Mouse (Mus musculus): ENCODE results near the gene Gm10271. TPM values are rescaled to one million over a fixed set of nuclear protein-coding genes. Genes with fewer than 3 reads are reported as not detected.

Gm10271 gene
- total and polyA plus RNA-seq, 2 experiments from 2014 or later = not detected

DNA sequence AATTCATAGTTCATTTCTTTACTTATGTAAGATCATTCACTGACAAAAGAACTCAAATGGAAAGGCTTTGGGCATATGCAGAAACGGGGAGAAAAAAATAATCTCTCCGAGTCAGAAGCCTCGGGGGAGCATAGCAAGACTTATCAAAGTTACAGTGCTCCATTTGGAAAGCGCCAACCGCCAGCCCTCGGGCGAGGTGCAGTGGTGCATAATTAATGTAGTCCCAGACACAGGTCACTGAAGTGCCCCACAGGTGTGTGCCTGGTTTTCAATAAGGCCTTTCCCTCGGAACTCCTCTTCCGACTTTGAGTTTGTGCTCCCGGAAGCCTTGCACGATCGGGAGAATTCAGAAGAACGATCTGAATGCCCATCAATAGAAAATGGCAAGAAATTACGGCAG, 10.3 kb downstream of the Gm10271 start:
- H3K4me1 ChIP-seq (ENCODE audit: insufficient read depth, low read length) = no peaks in the 10 kb centered on the region
- no peak overlapping the region for H3K4me3 ChIP-seq (ENCODE audit: low read depth, low read length)
- no peak for DNase-seq (ENCODE audit: low spot score)
- H3K36me3 ChIP-seq (ENCODE audit: insufficient read depth, low read length) = no peaks in the 10 kb centered on the region
- H3K9me3 ChIP-seq (ENCODE audit: low read length) = no peaks in the 10 kb centered on the region
- no peaks in the 10 kb centered on the region for H3K27me3 ChIP-seq (ENCODE audit: insufficient read depth, low read length)
- no peak for ATAC-seq (ENCODE audit: low FRiP score)
- WGBS = 56% methylated on average over 14 of the region's 14 CpGs
- H3K27ac ChIP-seq (ENCODE audit: low read depth, low read length) = no peak overlapping the region
- TF ChIP-seq CTCF (IDR thresholded peaks at IDR 0.05) = no peak
- H3K4me2 ChIP-seq (ENCODE audit: low read depth, low read length, poor library complexity, severe bottlenecking) = no peak overlapping the region
- H3K9ac ChIP-seq (replicated peaks; ENCODE audit: low read length, poor library complexity, severe bottlenecking) = no peak overlapping the region

- no peaks in the 10 kb centered on the region for H3K36me3 ChIP-seq (ENCODE audit: insufficient read depth, low read length)
- DNase-seq (ENCODE audit: low spot score) (no peak), ATAC-seq (ENCODE audit: low FRiP score) (no peak)
- no peak overlapping the region for H3K4me2 ChIP-seq (ENCODE audit: low read depth, low read length, poor library complexity, severe bottlenecking)
- H3K27ac ChIP-seq (ENCODE audit: low read depth, low read length) = no peak overlapping the region
- H3K4me3 ChIP-seq (ENCODE audit: low read depth, low read length) = no peak overlapping the region
- TF ChIP-seq CTCF (IDR thresholded peaks at IDR 0.05) = no peak
- no peak overlapping the region for H3K9ac ChIP-seq (replicated peaks; ENCODE audit: low read length, poor library complexity, severe bottlenecking)
- H3K4me1 ChIP-seq (ENCODE audit: insufficient read depth, low read length) = no peaks in the 10 kb centered on the region
- H3K27me3 ChIP-seq (ENCODE audit: insufficient read depth, low read length) = no peaks in the 10 kb centered on the region
- no peaks in the 10 kb centered on the region for H3K9me3 ChIP-seq (ENCODE audit: low read length)
- 54% methylated on average over 5 of the region's 5 CpGs for WGBS
These were observed 14.4 kb downstream of the Gm10271 start for GRCm38 (mm10) chr10:116957867-116958551.

DNA sequence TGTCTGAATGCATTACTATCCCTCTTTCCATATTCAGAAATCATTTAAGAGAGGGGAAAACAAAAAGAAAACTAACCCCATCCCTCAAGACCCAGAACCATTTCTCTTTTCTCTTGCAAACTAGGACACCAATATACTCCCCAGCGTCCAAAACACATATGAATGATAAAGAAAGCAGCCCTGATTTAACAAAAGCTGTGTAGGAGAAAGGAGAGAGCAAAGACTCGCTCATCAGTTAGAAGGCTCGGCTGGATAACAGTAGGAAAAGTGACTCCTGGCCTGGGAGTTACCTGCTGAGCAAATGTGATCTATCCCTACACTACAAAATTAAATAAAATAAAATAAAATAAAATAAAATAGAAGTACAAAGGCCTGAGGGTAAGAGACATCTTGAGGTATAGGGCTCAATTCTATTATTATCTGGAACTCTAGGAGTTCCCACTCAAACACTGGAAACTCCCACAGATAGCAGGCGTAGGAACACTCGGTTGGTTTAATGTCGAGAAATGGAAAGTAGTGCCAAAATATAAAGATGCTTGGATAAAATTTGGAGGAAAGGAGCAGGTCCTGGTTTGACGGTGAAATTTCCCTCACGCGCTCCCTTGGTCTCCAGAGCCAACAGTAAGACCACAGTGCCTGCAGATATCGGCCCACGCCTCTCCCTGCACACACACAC, 15.8 kb downstream of the Gm10271 start:
- no peaks in the 10 kb centered on the region for H3K27me3 ChIP-seq (ENCODE audit: insufficient read depth, low read length)
- H3K27ac ChIP-seq (ENCODE audit: low read depth, low read length) = no peak overlapping the region
- 90% methylated on average over 11 of the region's 11 CpGs for WGBS
- no peak for TF ChIP-seq CTCF (IDR thresholded peaks at IDR 0.05)
- H3K9ac ChIP-seq (replicated peaks; ENCODE audit: low read length, poor library complexity, severe bottlenecking) = no peak overlapping the region
- H3K4me1 ChIP-seq (ENCODE audit: insufficient read depth, low read length) = no peaks in the 10 kb centered on the region
- no peak overlapping the region for H3K4me2 ChIP-seq (ENCODE audit: low read depth, low read length, poor library complexity, severe bottlenecking)
- no peak for ATAC-seq (ENCODE audit: low FRiP score)
- H3K9me3 ChIP-seq (ENCODE audit: low read length) = no peaks in the 10 kb centered on the region
- DNase-seq (ENCODE audit: low spot score) = no peak
- H3K36me3 ChIP-seq (ENCODE audit: insufficient read depth, low read length) = no peaks in the 10 kb centered on the region
- H3K4me3 ChIP-seq (ENCODE audit: low read depth, low read length) = no peak overlapping the region

DNA sequence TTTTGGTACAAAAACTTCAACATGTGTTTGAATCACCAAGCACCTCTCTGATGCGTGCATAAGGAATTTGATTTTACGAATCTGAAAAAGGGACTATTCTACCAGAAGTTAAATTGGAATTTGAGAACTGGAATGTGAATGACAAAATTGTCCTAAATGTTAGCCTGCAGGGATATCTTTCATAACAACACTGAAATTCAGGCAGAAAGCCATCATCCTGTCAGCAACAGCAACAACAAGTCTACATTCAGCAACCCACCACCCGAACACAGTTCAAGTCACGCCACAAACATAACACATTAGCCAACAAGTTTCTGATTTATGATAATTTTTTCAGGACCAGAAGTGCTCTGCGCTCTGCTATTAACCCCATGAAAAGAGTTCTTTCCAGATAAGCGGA, 17.2 kb downstream of the Gm10271 start:
- ATAC-seq (ENCODE audit: low FRiP score) (no peak), DNase-seq (ENCODE audit: low spot score) (no peak)
- H3K36me3 ChIP-seq (ENCODE audit: insufficient read depth, low read length) = no peaks in the 10 kb centered on the region
- no peaks in the 10 kb centered on the region for H3K4me1 ChIP-seq (ENCODE audit: insufficient read depth, low read length)
- no peak overlapping the region for H3K27ac ChIP-seq (ENCODE audit: low read depth, low read length)
- H3K4me2 ChIP-seq (ENCODE audit: low read depth, low read length, poor library complexity, severe bottlenecking) = no peak overlapping the region
- TF ChIP-seq CTCF (IDR thresholded peaks at IDR 0.05) = no peak
- WGBS = 97% methylated on average over 6 of the region's 6 CpGs
- H3K9me3 ChIP-seq (ENCODE audit: low read length) = no peaks in the 10 kb centered on the region
- no peak overlapping the region for H3K4me3 ChIP-seq (ENCODE audit: low read depth, low read length)
- no peak overlapping the region for H3K9ac ChIP-seq (replicated peaks; ENCODE audit: low read length, poor library complexity, severe bottlenecking)
- H3K27me3 ChIP-seq (ENCODE audit: insufficient read depth, low read length) = no peaks in the 10 kb centered on the region

DNA sequence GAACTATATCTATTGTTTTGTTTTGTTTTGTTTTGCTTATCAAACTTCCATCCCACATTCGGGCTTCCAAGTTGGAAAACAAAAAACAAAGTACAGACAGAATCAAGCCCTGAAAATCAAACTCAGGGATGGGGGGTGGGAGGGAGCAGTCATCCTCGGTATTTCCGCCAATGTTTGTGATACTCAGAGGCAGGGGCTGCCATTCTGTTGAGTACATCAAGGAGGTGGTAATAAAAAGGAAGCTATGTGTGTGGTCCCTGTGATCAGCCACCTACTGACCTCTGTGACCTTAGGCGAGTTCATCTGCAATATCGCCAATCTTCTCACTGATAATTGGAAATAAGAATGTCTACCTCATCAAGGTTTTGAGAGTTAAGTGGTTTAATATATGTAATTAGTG, 21.5 kb downstream of the Gm10271 start:
- Histone ChIP-seq H3K4me2 (ENCODE audit: low read depth, low read length, poor library complexity, severe bottlenecking) (peak overlapping the region; percentile 40), H3K4me3 (ENCODE audit: low read depth, low read length) (peak overlapping the region; percentile 69), H3K36me3 (ENCODE audit: insufficient read depth, low read length) (no peaks in the 10 kb centered on the region), H3K9ac (replicated peaks; ENCODE audit: low read length, poor library complexity, severe bottlenecking) (no peak overlapping the region), H3K27ac (ENCODE audit: low read depth, low read length) (no peak overlapping the region), H3K4me1 (ENCODE audit: insufficient read depth, low read length) (peaks cover 2% of the 10 kb centered on the region; the same call in 1 of the 2 replicates), H3K27me3 (ENCODE audit: insufficient read depth, low read length) (no peaks in the 10 kb centered on the region), H3K9me3 (ENCODE audit: low read length) (no peaks in the 10 kb centered on the region)
- no peak for DNase-seq (ENCODE audit: low spot score)
- WGBS = 32% methylated on average over 5 of the region's 5 CpGs
- no peak for TF ChIP-seq CTCF (IDR thresholded peaks at IDR 0.05)
- ATAC-seq (ENCODE audit: low FRiP score) = no peak

All from midbrain, postnatal 0 days (tissue).